Mouse (Mus musculus) mature B cell (primary cell): ENCODE measurements at regions not wholly inside any gene's neighbourhood (a gene's known extent, or its start where the extent isn't known, plus 50 kb on each side); places are given as distances from the start of the nearest gene placed in this dataset.

Source experiments
- in situ Hi-C: fragments of 300-500 bp; cut with MboI; formaldehyde crosslinking; loops from 2 replicates; pipeline ENCODE4 v1.14.3; 2019

DNA sequence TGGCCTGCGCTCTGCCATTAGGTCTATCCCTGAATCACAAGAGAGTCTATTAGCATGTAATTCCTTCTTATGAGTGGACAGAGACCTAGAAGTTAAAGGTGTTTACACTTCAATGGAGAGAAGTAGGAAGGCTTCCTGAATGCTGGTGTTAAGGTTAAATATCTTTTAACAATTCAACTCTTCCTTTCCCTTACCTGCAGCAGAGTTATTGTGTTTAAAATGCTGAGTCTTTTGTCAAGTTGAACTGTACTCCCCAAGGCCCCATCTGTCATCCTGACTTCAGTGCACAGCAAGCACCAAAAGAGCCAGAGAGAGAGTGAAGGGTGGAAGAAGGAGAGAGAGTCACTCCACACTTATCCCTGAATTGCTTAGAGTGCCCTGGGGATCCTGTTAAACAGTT, 451.6 kb downstream of the Psat1 start:
- in situ Hi-C loops: no loop called here

DNA sequence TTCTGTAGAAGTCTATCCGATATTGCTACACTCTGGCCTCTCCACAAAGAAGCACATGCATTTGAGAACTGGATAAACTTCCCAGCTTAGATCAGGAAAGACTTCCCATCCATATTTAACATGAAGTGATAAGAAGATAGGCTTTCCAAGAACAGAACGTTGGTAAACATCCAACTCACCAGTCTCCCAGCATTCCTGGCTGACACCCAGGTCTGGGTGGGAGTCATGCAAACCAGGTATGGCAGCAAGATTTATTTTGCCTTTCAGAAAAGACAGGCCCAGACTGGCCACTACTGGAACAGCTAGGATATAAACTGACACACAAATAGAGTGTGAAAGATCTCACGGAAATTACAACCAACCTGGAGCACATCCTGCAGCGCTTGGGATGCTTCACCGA, 459.6 kb downstream of the Psat1 start:
- in situ Hi-C loops: no loop called here

DNA sequence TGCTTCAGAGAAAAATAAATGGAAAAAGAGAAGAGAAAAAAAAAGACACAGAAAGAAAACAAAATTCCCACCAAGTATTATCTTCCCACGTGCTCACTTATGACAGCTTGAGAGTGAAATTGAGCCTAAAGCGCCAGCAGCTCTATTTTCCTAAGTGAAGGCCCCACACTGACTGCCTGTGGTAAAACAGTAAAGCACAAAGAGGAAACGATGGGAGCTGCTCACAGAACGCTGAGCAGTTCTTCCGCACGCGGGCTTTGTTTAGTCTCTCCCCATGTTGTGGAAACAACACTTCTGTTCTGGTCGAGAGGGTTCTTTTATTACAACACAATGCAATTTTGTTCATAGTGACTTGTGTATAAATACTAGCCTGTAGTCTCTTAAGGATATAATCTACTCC, 465.5 kb downstream of the Psat1 start:
- in situ Hi-C loops: no loop called here

DNA sequence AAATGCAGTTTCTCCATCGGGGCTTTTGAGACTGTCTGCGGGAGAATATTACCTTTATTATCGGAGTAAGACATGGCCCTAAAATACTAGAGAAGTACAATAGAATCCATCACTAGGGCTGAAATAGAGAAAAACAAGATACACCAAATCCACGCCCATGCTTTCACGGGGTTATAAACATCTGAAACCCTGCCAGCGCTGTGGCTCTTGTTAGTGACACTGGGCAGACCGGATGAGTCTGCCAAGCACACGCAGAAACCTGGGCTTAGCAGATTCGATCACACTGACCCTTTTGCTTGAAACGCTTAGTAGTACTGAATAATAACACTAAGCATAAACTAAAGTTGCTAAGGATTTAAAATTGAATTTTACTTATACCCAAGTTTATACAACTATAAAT, 477.6 kb downstream of the Psat1 start:
- in situ Hi-C loops: no loop called here

DNA sequence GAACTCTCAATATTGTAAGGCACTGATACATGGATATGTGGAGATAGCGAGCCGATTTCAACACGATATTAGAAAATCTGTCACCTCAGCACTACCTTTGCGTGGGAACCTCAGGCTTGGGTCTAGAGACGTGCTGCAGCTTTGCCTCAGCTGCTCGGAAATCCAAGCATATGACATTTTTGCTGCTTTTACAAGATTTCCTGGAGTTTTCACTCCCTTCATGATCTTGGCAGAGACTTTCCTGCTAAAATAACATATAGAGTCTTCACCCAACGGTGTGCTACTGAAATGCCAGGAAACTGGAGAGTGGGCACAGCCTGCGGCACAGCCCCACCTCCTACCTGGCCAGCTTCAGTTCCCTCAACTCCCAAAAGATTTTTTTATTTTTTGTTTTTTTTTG, 480.4 kb downstream of the Psat1 start:
- in situ Hi-C loops: no loop called here

DNA sequence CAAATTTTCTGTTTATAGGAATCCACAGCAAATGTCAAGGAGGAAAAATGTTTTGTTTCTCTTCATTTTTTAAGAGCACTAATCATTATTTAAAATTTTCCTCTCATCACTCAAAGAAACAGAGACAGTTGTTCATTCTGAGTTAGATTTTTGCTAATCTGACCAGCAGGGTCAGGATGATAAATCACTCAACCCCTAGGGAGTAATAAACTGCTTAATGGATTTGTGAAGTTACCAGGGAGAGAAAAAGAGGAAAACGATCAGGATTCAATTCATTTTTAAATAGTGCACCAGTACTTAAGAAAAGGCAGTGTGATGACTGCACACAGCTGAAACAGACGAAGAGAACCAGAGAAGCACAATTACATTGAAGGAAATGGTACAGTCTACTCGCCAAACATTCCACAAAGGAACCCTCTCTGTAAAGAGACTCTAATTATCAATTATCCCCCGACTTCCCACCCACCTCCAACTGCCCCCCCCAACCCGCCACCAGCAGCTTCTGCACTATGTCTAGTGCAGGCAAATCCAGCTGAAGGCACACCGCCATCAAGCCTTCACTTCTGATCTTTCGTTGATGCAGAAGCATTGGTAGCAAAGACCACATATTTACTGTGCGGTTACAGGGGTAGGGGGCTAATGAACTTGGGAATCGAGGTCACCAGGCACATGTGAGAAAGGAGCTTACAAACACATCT, 481.9 kb downstream of the Psat1 start:
- in situ Hi-C loops: no loop called here

DNA sequence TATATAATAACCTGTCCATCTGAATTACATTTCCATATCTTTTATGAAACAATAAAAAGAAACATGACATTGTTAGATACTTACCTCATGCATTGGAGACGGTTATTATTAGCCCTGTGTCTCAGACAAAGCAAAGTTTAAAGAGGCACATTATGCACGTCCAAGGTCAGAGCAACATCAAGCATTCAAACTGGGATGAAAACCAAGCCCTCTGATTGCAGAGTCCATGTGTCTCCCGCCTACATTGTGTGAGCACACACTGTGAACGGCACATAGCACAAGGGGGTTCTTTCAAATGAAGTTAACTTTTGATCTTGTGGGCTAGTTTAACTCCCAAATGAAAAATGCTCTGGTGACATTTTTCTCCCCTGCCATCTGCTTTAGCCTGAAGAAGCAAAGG, 489.3 kb downstream of the Psat1 start:
- in situ Hi-C loops: no loop called here

DNA sequence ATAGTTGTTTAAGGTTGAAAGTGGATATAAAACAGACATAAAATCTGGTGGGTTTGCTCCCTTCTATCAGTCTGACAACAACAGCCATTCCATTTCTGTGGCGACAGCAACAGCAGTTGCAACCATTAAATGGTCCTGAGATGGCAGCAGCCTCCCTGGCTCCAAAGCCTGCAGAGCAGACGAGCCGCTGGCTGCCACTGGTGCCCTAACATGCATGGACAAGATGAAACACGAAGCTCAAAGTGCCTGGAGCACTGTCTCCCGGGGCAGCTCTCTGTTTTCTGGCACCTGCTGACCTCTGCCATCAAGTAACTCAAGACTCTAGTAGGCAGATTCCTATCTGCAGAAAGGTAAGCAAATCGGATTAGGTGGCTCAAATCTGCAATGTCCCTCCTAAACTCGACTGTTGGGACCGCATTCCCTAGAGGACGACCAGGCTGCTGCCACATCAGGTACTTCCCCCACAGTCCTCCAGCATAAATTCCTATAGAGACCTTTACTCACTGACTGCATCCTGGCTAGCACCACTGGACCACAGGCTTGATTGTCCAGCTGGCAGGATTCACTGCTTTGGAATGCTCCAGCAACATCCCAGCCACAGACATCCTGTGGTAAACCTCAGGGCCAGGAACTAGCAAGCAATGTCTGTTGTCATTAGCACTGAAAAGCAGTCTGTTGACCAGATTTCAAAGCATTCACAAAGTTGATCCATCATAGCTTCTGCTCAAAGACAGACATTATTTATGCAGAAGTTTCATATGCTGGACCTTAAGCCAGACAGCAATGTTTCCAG, 490.0 kb downstream of the Psat1 start:
- in situ Hi-C loops: no loop called here

DNA sequence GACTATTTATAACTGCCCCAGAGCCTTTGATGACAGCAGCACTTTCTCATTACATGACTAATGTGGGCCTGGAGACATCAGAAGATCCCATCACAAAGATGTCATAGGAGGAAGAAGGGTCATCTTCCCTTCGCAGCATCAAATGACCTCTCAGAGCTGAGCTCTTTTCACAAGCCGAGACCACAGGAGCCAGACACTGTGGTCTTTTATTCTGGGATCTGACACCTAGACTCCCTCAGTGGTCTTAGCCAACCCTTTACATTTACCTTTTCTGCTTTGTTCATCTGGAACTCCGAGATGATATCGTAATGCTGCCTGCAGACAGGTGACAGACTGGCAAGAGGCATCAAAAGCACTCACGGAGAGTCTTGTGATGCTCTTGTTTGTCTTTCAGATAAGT, 498.1 kb downstream of the Psat1 start:
- in situ Hi-C loops: no loop called here

DNA sequence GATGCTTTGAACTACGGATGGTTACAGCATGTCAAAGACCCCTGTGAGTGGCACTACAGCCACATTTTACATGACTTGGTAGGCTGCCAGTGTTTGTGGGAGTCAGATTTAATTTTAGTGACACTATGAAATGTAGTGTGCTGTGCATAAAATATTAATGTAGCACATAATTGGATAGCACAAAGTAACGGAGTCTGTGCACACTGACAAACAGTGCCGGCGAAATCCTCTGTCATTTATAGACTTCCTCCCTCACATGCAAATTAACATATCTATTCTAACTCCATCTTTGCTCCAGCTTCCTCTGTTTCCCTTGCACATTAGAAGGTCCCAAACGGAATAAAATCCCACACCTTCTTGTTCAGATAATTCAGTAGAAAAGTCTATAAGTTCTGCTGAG, 515.3 kb downstream of the Psat1 start:
- in situ Hi-C loops: no loop called here

DNA sequence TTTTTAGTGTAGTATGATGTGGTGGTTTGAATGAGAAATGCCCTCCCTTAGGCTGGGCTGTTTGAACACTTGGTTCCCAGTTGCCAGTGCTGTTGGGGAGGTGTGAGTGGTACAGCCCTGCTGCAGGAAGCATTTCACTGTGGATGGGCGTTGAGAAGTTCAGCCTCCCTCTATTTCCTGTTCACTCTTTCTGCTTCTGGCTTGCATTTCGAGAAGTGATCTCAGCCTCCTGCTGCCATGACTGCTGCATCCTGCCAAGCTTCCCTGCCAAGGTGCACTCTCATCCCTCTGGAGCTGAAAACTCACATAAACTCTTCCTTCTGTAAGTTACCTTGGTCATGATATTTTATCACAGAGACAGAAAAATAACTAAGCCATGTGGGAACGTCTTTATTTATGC, 525.8 kb downstream of the Psat1 start:
- in situ Hi-C loops: no loop called here

DNA sequence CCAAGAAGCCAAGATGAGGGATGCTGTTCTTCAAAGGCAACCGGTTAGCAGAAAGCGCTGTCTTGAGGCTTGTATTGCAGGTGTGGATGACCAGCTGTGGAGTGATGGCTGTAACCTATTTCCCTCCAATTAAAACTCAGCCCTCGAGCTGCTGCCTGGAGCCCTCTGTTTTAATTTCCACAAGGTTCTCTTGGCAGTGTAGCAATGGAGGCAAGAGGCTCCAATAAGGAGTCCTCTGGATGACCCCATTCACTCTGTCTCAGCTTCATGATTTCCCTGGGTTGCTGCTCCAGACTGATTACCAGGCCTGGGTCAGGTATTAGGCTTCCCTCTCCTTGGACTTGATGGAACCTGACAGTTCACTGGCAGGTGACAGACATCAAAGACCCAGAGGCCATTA, 548.5 kb downstream of the Psat1 start:
- in situ Hi-C loops: no loop called here

DNA sequence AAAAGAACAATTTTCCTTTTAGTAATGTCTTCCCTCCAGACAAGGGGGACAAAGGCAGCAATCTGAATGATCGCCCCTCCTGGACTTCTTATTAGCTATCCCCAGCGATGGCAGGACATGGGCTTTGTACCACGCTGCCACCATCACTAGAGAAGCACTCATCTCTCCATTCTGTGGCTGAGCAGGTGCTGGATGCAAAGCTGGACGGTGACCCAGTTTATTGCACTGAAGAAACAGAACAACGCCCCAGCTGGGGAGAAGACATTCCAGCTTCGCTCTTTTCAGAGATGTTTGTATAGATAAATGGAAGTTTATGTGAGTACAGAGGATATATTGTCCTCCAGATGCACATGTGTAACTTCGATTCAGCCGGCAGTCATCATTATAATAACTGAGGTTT, 575.5 kb downstream of the Psat1 start:
- in situ Hi-C loops: no loop called here

DNA sequence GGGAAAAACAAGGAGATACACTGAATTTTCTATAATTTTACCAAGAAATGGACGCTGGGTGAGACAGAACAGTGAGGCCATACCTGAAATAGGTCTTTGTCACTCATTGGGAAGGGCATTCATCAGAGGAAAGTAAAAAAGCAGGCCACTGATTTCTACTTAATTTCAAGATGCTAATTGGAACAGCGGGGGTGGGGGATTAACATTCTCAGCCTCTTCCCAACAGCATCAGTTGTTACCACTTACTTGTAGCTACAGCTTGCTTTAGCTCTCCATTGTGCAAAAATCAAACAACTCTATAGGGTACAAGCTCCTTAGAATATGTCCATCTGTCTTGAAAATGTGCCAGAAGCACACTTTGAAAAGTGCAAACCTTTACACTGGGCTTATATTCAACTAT, 580.2 kb downstream of the Psat1 start:
- in situ Hi-C loops: no loop called here

DNA sequence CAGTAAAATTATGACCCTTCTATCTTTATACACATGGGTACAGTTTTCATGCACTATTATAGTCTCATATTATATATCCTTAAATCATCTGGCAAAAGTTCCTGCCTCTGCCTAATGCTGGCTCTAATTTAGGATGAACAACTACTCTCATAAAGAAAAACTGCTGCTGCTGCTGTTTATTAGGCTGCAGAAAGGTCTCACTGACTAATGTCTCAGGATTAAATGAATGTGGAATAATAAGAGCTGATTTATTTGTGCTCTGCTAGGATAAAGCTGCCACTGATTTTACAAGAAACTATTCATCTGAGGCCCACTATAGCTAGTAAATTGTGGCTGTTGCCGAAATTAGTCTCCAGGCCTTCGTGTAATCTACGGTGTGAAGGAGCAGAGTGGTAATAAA, 590.0 kb downstream of the Psat1 start:
- in situ Hi-C loops: no loop called here

DNA sequence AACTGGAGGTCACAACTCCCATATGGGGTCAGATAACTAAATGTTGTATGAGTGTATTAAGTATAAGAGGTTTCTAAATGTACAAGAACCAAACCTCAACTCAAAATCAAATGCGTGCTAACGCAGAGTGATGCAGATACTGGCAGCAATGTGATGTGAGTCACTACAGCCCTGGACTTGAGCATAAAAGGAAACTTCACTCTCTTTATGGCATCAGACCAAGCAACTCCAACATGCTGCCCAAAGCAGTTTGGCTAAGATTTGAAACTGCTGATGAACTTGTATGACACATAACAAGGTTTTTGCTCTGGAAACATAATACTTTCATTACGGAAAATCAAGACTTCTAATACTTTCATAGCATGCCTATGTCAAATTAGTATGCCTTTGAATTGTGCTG, 598.8 kb downstream of the Psat1 start:
- in situ Hi-C loops: no loop called here

DNA sequence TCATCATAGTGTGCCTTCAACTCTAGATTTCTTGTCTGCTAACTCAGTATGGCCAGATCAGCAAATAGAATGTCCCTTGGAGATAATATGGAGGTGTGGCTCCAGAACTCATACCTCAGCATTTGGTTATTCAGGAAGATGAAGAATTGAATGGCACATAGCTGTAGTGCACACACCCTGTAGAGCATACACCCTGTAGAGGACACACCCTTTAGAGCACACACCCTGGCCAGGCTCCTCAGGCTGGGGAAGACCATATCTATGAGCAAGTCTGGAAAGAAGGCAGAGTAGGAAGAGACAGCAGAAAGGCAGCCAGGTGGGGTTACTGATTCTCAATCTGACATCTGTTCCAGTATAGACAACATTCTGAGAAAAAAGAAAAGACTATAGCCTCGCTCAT, 604.9 kb downstream of the Psat1 start:
- in situ Hi-C loops: no loop called here

DNA sequence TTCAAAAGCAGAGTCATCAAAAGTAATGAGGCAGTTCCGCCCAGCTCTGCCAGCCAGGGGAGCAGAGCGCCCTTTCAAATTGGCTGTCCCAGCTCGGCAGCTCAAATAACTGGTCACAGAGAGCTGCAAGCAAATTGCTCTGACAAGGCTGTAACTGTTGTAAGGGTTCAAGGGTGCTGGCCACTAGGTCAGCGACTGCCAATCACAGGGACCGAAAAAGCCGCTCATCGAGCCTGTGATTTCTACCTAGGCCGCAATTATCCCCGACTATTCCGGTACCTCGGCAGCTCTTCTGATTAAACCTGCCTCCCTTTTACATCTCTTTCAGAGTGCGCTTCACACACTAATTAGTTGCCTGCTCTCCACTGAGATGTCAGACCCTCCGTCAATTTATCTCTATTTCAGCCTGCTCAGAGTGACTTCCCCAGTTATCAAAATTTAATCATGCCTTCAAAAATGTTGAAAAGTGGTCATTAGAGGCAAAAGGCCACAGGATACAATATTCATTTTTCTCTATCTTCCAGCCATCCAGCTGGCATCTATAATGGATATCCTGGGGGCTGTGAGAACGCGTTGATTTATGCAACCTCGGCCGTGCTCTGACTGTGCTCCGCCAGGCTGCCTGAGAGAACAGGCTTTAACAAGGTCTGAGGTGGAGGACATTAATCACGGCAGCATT, 606.7 kb downstream of the Psat1 start:
- in situ Hi-C loops: no loop called here

DNA sequence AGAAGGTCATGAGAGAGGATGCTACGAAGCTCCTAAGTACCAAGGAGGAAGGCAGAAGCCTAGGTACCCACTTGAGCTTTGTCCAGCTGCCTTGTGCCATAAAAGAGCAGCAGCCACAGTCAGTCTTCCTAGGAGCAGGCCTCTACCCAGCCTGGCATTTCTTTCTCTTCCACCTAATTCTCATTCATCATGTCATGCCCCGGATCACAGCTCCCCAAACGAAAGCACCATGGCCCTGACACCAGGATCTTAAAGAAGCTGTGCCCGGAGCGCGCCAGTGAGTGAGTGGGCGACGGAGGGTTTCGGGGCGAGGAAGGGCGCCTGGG, 607.2 kb downstream of the Psat1 start:
- in situ Hi-C loops: no loop called here

DNA sequence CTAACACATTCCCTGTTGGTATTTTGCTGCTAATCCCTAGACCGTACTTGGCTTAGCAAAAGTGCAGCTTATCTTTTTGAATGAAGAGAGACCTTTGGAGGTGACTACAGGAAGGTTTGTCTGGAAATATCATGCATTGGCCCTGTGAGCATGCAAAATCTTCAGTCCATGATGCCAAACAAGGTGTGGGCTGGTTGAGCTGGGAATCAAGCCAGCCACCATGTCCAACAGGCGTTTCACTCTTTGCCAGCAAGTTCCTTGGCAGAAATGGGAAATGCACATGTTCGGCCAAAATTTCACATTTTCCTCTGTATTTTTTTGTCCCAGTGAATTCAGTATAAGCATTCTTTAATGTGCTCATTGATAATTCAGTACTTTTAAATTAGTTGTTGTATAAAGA, 617.0 kb downstream of the Psat1 start:
- in situ Hi-C loops: no loop called here

DNA sequence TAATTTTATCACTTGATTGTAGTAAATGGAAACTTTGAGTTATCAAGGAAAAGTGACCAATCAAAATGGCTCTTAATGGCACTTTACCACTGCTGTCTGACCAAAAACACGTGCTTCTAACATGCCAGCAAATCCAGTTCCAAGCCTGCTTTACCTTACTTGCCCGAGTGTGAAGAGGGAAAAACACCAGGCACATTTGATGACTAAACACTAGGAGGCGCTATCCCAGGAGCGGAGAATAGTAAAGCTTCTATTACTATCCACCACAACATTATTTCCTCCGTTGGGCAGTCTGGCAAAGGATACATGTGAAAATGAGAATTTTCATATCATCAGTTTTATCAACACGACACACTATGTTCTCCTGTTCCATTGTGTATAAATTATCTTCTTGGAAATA, 647.7 kb downstream of the Psat1 start:
- in situ Hi-C loops: no loop called here

DNA sequence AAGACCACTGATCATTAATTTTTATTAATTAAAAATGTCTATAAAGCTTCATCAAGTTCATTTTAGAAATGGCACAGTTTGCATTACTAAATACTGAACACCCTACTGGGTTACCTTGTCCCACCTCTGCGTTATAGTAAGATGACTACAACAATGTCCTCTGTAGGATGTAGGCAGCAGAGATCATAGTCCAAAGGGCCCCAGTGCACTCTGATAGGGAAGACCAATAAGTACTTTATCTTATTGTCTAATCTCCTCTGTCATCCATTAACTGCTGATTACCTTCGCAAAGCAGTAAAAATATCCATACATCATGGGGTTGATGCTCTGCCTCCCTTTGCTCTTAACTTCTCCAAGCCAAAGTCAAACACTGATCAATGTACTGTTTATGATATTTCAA, 662.1 kb downstream of the Psat1 start:
- in situ Hi-C loops: no loop called here

DNA sequence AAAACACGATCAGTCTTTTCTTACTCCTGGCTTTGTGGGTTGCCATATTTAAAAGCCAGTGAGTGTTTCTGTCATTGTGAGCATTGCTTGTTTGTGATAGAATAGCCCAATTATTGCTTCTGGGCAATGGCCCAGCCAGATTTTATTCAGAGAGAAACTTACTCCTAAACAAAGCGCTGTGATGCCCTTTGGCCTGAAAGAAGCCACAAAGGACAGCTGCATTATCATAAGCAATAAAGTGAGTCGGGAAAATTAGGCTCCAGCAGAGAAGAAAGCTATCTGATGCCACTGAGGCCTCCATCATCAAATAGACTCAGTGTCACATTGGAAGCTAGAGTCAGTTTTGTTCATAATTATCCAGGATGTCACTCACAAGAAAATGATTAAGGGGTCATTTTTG, 644.9 kb upstream of the Tle4 start:
- in situ Hi-C loops: no loop called here
